Mouse (Mus musculus) spleen, adult 12 weeks (tissue): ENCODE data around the gene Lonrf2.

Experiments used
- DNase-seq: peaks from one replicate; pipeline ENCODE4 v3.0.0; 2022; ENCODE audit warnings: low spot score

Lonrf2 gene

GRCm38 (mm10) chr1:38836477-38836872 is at the start of gene Lonrf2:
Lonrf2 (minus strand) TSS chr1:38836711.
- DNase-seq: no peak

GRCm38 (mm10) chr1:38885956-38886355 is 49.4 kb upstream of the Lonrf2 start:
- no peak for DNase-seq

GRCm38 (mm10) chr1:38883766-38884165 is 47.3 kb upstream of the Lonrf2 start:
- no peak for DNase-seq

- DNase-seq: no peak
Observed at GRCm38 (mm10) chr1:38882746-38883145, 46.2 kb upstream of the Lonrf2 start.

- no peak for DNase-seq
Observed at GRCm38 (mm10) chr1:38881366-38881765, 44.9 kb upstream of the Lonrf2 start.

- DNase-seq: no peak
Observed at GRCm38 (mm10) chr1:38876671-38877382, 40.3 kb upstream of the Lonrf2 start.

- DNase-seq: no peak
Observed at GRCm38 (mm10) chr1:38873911-38874310, 37.4 kb upstream of the Lonrf2 start.

- no peak for DNase-seq
Observed at GRCm38 (mm10) chr1:38871834-38872233, 35.3 kb upstream of the Lonrf2 start.

- DNase-seq: no peak
Observed at GRCm38 (mm10) chr1:38869398-38870195, 33.1 kb upstream of the Lonrf2 start.

- DNase-seq: no peak
Observed at GRCm38 (mm10) chr1:38866242-38866641, 29.7 kb upstream of the Lonrf2 start.

- DNase-seq: no peak
Observed at GRCm38 (mm10) chr1:38864341-38864740, 27.8 kb upstream of the Lonrf2 start.

- no peak for DNase-seq
Observed at GRCm38 (mm10) chr1:38862213-38862612, 25.7 kb upstream of the Lonrf2 start.

GRCm38 (mm10) chr1:38860867-38861524 is 24.5 kb upstream of the Lonrf2 start:
- no peak for DNase-seq

- no peak for DNase-seq
Observed at GRCm38 (mm10) chr1:38860207-38860606, 23.7 kb upstream of the Lonrf2 start.

GRCm38 (mm10) chr1:38856196-38856595 is 19.7 kb upstream of the Lonrf2 start:
- DNase-seq: peak; percentile 12

GRCm38 (mm10) chr1:38852250-38852649 is 15.7 kb upstream of the Lonrf2 start:
- DNase-seq: no peak

- DNase-seq: no peak
Observed at GRCm38 (mm10) chr1:38850650-38851049, 14.1 kb upstream of the Lonrf2 start.

GRCm38 (mm10) chr1:38848451-38849289 is 12.2 kb upstream of the Lonrf2 start:
- no peak for DNase-seq

- no peak for DNase-seq
Observed at GRCm38 (mm10) chr1:38847975-38848374, 11.5 kb upstream of the Lonrf2 start.

- no peak for DNase-seq
Observed at GRCm38 (mm10) chr1:38843275-38843674, 6.8 kb upstream of the Lonrf2 start.

GRCm38 (mm10) chr1:38842861-38843260 is 6.3 kb upstream of the Lonrf2 start:
- no peak for DNase-seq

- DNase-seq: no peak
Observed at GRCm38 (mm10) chr1:38839944-38840343, 3.4 kb upstream of the Lonrf2 start.
